Mouse (Mus musculus) G1E-ER4 (cell line): ENCODE data around the gene Armh3. TPM values are rescaled to one million over a fixed set of nuclear protein-coding genes. Genes with fewer than 3 reads are reported as not detected.

Experiments
- GATA1 ChIP-seq: IDR thresholded peaks from one replicate; pipeline ENCODE4 v1.8.0; 2012; ENCODE audit warnings: low read length, inconsistent platforms
- polyA plus RNA-seq: library from polyadenylated mRNA; stranded (reverse); fragments of >175 nt; gene quantifications from 2 replicates; pipeline ENCODE4 v1.2.3, GENCODE M21; 2012

Gene Armh3
- polyA plus RNA-seq, result 1.7 and 2.0 TPM in 2 replicates

DNA sequence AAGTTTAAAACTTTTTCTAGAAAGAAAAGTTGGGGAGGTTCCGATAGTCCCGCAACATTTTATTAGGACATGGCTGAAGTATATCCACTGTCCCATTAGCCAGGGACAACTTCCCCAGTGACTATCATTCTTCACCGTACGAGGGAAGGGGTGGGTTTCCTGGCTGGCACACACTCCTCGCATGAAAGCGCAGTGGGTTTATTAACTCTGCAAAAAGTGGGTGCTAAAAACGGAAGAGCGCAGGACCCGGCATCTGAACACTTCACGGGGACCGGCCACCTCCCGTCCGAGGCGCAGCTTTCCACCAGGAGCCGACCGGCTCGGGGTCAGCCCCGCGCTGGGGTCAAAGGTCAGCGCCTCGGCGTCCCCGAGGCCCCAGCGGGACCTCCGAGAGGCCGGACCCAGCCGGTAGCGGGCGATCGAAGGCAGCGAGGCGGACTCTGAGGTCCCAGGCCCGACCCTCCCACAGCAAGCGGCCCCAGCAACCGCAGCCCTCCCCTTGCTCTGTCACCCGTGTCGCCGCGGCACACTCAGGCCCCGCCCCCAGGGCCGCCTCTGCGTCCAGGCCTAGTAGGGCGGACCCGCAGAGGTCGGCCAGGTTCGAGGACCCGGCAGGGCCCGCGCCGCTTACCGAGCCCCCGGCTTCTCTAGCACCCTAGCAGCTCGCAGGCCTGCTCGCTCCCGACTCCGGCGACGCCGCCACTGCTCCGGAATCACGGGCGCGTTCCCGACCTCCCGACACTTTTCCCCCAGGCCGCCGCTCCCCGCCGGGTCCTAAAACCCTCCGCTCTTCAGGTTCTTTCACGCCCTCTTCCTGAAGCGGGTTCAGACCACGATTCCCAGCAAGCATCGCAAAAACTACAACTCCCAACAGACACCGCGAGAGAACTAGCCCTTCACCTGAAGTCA is at the start of gene Armh3:
Gene Armh3 (minus strand): TSS at position 704 of the 909 bp plus-strand sequence.
- no peak for TF ChIP-seq GATA1

DNA sequence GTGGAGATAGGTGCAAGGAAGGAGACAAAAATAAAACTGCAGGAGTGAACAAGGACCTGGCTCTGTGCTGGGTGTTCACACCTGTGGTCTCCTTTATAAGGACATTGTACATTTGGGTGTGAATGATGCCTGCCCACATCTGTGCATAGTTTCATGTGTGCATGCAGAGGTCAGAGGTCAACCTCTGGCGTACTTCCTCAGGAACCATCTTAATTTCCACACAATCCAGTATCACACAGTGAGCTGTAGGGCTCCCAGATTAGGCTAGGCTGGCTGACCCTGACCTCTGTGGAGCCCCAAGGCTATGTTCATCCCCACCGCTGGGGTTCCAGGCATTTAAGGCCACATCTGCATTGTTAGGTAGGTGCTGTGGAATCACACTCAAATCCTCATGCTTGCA is 49.1 kb upstream of the Armh3 start:
- no peak for TF ChIP-seq GATA1

DNA sequence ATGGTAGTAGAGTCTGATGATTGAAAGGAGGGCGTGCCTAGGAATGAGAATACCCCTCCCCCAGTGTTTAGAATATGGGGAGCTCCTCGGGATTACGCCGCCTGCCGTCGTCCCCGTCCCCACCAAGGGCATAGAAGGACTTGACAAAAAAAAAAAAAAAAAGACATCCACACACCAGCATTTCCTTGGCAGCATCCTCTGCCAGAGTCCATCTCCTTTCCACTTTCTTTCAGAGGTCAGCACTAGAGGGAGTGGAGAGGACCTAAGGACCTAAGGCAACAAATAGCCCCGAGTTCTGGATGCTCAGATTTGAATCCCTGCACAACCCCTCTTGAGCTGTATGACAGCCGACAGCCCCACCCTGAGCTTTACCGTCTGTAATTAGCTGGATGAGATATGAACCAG is 48.3 kb upstream of the Armh3 start:
- no peak for TF ChIP-seq GATA1

DNA sequence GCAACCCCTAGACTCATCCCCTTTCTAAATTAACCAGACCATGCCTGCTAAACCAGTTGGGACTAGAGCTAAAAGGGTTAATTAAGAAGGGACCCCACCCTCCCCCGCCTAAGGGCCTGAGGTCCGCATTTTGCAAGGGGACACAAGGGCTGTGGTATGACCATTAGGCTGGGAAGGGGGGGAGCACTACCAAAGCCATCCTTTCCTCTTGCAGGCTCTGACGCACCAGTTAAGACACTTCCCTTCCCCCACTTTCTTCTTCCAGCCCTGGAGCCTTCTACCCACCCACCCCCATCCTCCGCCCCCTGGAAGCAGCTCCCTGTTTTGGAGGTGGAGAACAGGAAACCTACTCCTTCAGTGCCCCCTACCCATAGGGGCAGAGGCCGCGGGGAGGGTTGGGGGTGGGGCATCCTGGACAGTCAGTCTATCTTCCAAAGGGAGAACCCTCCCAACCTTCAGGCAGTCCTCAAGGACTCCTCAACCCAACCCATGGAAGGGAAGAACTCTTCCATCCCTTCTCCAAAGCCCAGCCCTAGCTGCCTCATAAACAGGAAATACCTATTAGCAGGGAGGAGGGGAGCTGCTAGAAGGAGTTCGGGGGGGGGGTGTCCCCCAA is 47.5 kb upstream of the Armh3 start:
- no peak for TF ChIP-seq GATA1

DNA sequence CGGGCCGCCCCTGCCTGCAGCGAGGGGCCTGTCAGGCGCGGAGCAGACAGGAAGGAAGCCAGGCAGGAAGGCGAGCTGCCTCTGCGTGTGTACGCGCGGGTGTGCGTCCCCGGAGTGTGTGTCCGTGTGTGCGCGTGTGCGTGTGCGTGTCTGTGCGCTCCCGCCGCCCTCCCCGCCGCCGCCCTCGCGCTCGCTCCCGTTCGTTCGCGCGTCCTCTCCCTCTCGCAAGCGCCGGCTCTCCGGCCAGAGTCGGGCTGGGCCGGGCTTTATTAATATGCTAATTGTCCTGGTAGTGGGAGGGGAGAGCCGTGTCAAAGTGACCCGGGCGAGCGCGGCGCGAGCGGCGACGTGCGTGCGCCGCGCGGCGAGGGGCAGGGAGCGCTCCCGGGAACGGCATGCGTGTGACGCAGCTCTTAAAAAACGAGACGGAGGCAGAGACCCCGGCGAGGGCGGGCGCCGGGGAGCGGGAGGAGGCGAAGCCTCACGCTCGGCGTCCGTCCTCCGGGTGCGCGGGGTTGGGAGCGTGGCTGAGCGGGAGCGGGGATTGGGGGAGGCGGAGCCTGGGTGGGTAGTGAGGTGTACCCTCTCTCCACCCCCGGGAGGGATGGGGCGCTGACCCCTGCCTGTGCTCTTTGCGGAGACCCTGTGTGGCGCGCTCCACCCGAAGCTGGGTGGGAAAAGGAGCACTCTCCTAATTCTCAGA is 46.9 kb upstream of the Armh3 start, which contains the start of gene Ldb1:
Gene Ldb1 (minus strand): TSS at position 222 of the 703 bp plus-strand sequence.
- TF ChIP-seq GATA1, result no peak

DNA sequence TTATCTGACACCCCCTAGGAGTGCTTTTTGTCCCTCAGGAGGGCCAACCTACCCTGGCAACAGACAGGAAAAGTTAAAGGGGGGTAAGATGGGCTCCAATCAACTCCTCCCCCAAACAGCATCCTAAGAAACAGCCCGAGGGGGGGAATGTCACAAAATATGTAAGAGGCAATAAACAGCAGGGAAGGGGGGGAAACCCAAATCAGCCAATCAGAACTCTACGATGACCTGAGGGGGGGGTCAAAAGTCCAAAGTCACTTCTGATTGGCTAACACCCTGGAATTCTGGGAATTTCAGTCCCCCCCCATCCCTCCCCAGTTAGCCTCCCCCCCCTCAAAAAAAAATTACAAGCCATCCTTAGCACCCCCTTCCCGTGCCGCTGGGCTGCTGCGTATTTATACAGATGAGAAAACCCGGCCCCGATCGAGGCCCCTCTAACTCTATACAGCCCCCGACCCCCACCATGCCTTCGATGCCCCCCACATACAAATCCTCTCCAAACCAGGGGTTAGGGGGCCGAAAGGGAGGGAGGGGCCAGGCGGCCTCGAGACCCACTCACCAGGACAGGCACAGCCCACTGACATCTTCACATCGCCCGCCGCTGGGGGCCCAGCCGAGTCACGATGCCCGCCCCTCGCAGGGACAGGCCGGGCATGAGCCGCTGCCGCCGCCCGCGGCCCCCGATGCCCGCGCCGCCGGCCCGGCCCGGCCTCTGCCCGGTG is 46.1 kb upstream of the Armh3 start, which contains the start of gene Pprc1:
Gene Pprc1 (plus strand): TSS at position 616 of the 722 bp plus-strand sequence.
- TF ChIP-seq GATA1, result no peak

DNA sequence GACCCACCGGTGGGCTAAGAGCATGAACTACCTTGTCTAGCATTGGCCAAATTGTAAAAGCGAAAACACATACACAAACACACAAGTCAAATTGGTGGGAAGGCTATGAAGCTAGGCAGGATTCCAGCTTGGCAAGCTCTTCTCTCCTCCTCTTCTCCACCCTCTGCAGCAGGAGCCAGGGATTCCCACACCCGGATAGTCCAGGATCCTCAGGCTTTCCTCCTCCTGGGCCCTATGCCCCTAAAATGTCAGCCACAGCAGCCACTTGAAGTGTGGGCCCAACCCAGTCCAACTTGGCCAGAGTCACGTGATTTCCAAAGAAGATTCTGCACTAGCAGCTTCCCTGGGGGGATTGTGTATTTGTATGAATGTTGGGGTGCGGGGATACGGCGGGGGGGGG is 45.1 kb upstream of the Armh3 start:
- TF ChIP-seq GATA1, result no peak

DNA sequence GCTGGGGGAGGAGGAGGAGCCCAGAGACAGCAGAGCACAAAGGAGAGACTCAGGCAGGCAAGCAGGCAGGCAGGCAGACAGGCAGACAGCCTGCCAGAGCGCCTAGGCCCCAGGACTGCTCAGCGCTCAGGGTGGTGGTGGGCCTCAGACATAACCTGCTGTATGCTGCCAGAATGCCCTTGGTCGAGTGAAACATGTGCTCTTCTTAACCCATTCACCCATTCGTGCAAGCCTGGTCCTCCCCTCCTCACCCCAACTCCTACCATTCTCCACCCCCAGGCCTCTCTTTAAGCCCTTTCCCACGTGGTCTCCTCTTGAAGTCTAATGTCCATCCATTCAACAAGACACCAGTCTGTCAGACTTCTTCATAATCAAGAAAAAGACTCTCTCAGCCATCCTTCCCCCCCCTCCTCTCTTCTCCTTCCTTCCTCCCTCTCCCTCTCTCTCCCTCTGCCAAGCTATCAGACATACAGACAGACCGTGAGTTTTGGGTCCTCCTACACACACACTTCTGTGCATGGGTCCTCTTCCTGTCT is 44.3 kb upstream of the Armh3 start:
- TF ChIP-seq GATA1, result no peak

DNA sequence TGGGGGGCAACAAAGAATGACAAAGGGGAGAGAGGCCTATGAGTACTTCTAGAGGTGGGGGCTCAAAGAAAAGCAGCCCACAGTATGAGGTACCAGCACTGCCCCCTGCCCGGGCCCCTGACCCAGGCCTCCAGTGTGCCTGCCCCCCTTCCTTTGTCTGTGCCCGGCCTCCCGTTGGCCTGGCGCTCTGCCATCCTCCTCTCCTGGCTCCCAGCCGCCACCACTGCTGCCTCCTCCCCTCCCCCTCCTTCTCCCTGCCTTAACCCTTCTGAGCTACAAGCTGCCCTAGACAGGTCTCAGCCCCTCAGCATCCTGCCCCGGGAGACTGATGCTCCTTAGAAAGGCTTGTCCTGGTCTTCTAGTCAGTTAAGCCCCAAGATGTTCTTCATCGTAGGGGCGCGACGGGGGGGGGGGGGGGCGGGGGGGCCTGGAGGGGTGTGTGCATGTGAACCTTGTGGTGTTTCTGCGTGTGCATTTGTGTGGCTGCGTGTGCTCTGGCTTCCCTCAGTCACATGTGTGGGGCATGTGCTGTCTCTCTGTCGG is 43.7 kb upstream of the Armh3 start:
- TF ChIP-seq GATA1, result no peak

DNA sequence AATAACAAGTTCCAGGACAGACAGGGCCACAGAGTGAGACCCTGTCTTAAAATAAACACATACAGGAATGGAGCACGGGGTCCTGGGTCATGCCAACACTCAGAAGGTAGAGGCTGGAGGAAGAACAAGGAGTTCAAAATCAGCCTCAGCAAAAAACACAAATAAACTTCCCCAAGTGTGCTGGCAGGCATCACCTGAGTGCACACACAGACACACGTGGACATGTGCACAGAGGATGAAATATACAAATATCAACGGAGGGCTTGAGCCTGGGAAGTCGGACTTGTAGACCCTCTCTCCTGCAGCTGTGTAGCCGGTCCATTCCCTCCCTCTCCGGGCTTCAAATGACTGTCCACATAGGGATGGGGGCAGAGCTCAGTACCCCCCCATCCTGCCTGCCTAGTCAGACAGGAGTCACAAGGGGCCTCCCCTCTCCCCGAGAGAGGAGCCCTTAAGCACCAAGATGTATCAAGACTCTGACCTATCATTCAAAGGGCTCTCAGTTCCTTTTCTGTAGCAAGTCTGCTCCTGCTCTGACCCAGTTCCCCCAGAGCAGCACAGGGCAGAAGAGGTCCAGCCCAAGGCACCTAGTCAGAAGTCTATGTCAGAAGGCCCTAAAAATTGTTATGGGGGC is 43.1 kb upstream of the Armh3 start:
- no peak for TF ChIP-seq GATA1

DNA sequence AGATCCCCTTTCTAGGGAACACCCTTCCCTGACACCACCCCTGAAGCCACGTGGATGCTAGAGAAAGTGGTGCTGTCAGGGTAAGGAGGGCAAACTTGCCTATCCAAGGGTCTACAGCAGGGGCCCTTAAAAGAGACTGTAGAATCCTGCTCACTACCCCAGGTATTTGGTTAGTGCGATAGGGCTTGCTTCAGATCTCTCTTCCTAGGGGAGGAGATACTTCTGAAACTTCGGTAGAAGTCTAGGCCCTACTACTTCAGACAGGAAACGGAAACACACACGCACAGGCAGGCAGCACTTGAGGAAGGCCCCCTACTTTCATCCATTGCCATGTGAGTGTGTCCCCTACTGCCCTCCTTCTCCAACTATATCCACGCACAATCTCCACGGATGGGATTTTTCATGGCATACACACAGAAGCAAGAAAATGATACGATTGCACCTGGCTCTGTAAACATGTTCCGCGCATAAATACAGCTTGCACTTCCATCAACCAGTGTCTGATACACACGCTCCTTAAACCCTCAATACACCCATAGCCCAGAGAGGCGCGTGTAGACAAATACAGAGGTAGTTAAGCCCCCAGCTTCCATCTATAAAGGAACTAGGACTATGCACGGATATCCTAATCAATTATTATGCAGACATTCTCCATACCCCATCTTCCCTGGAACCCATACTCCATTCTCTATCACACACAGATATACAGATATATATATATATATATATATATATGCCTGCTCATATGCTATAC is 42.0 kb upstream of the Armh3 start:
- TF ChIP-seq GATA1, result no peak

DNA sequence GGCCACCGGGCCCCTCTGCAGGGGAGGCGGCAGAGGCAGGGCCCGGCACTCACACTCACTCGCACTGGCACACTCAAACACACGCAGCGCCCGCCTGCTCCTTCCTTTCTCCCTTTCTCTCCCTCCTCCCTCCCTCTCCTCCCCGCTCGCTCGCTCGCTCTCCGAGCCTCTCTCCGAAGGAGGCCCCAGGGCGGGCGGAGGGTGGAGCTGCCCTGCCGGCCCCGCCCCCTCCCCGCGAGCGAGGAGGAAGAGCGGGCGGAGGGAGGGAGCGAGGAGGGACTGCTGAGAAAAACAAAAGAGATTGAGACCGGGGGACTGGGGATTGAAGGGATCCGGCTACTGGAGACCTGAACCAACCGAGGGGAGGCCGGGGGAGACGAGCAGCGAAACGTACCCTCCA is 41.2 kb upstream of the Armh3 start:
- no peak for TF ChIP-seq GATA1

DNA sequence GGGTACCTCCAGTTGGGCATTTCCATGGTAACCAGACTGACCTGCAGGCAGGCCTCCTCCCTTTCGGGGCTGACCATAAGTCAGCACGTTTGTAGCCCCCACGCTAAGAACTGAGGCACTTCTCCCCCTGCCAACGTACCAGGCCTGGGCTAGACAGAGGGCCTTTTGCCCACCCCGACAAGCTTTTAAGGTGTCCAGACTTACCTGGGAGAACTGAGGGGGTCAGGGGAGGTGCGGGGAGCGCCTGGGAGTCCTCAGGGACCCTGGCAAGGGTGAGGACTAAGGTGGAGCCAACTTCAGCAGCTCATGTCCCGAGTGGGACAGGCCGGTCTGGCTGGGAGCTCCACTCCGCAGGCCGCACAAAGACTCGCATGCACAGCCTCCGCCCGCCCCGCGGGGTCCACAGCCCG is 40.6 kb upstream of the Armh3 start:
- no peak for TF ChIP-seq GATA1
